Mouse (Mus musculus) testis, adult 2 months (tissue): ENCODE measurements at regions not wholly inside any gene's neighbourhood (a gene's known extent, or its start where the extent isn't known, plus 50 kb on each side); places are given as distances from the start of the nearest gene placed in this dataset.

Experiments used
- CTCF ChIP-seq: fragments of 200-500 bp; IDR thresholded peaks from 2 replicates; pipeline ENCODE4 v1.5.1; 2012; ENCODE audit warnings: low read depth, mild to moderate bottlenecking, inconsistent platforms, low read length, moderate library complexity; ENCODE audit not compliant: control insufficient read depth, insufficient read depth, insufficient replicate concordance
- POLR2A ChIP-seq: fragments of 200-500 bp; IDR thresholded peaks from 2 replicates; pipeline ENCODE4 v1.6.1; 2012; ENCODE audit warnings: low read depth, mild to moderate bottlenecking, inconsistent platforms, low read length, moderate library complexity; ENCODE audit not compliant: control insufficient read depth

DNA sequence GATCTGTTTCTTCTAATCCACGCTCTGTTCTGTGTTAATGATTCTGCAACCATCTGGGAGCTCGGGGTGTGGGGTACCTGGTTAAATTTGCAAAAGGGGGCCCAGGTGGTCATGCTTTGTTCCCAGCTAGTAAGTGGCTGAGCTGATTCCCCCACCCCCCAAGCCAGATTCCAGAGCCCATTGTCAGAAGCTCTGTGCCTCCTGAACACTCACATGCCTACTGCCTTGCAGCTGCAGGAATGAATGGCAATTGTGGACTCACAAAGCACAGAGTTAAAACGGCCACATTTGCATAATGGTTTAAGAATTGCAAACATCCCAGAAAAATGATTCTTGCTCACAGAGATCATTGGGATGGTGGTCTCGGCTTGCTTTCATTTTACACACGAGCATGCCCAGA, 125.5 kb upstream of the Kcnj15 start:
- TF ChIP-seq POLR2A = no peak
- no peak for TF ChIP-seq CTCF
